Mouse (Mus musculus) CH12F3 (cell line): ENCODE results near the gene Adra1d.

ENCODE experiments used
- in situ Hi-C: fragments of 300-500 bp; cut with MboI; formaldehyde crosslinking; loops from 2 replicates; pipeline ENCODE4 v1.14.3; 2020; ENCODE audit warnings: low sequenced_read_pairs

Adra1d gene

DNA sequence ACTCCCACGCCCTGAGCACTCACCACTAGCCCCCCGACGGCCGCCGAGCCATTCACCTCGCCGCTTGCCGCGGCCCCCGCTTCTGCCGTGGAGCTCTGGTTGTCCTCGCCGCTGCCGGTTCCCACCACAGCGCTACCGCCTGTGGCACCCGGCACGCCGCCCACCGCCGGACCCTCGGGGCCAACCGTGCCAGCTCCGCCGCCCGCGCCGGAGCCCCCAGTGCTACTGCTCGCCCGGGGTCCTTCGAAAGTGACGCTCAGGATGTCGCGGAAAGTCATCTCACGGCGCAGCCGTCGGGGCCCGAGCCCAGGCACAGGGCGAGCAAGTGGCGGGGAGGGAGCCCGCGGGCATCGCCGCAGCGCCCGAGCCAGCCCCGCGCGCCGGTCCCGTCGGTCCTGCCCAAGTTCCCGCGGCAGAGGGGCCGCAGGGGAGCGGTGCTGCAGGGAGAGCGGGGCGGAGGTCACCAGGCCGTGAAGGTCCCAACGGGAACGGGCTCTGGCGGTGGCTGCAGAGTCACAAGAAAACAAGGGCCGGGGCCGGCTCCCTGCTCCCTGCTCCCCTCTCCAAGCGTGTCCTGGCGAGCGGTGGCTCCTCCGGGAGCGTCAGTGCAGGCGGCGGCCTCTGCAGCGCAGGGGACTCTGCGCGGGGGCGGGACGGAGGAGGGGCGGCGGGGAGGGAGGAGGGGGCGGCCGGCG is at the start of gene Adra1d:
Gene Adra1d (minus strand): TSS at position 393 of the 695 bp plus-strand sequence.
- in situ Hi-C loops: no loop called here

DNA sequence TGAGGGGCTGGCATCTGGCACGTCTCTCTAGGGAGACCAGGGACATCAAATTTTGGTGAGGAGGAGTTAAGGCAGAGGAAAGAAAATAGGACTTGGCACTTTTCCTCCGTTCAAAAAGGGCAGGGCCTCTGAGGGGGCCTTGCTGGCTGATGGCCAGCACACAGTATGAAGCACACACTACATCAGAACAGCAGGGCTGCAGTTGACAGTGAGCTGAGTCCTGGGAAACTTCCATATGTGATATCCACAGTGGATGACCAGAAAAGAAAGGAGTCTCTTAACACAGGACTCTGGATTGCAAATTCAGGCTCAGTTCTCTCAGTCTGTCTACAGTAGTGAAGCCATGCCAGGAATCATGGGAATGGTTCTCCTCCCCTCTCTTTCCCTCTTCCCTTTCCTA is 39.8 kb upstream of the Adra1d start:
- in situ Hi-C loops: no loop called here

DNA sequence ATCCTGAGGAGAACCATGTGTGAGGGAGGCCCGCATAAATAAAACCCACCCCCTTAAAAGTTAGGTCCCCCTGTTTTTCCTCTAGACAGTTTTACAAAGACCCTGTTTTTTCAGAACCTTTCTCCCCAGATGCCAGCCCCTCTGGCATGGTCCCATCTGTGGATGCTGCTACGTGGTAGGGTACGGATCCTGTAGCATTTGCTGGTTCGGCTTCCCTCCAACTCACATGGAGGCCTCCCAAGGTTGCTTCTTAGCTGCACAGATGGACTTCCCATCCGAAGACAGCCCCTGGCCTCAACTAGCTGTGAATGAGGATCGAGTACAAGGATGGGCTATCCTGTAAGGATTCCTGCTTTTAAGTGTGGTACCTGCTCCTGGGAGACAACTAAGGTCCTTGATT is 32.8 kb upstream of the Adra1d start:
- in situ Hi-C loops: no loop called here

DNA sequence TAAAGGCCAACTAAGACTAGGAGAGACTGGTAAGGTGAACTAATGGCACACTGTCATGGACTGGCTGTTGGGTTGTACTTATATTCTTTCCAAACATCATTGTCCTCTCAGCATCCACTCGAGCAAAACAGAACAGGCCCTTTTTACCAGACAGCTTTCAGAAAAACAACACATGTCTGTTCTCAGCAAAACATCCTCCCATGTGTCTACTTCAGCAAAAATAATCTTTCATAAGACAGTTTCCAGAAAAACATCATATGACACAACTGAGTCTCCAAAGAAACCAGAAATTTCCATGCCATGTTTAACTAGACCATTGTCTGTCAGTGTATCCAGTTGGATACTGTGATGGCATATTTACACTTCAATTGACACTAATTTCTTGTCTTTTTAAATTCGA is 25.4 kb upstream of the Adra1d start:
- in situ Hi-C loops: no loop called here

DNA sequence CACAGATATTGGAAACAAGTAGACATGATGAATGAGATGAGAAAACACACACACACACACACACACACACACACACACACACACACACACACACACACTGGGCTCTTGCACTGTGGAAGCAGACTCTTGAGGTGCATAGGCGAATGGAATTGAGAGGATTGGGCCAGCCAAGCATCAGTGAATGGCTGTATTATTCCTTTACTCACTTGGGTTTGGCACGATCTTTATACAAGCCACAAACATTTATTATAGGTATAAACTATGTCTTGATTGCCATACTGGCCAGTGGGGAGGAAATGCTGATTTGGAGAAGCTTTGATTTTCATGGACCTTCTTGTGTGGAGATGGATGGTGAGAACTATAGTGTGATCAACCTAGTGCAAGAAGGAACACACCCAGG is 19.4 kb upstream of the Adra1d start:
- in situ Hi-C loops: no loop called here

DNA sequence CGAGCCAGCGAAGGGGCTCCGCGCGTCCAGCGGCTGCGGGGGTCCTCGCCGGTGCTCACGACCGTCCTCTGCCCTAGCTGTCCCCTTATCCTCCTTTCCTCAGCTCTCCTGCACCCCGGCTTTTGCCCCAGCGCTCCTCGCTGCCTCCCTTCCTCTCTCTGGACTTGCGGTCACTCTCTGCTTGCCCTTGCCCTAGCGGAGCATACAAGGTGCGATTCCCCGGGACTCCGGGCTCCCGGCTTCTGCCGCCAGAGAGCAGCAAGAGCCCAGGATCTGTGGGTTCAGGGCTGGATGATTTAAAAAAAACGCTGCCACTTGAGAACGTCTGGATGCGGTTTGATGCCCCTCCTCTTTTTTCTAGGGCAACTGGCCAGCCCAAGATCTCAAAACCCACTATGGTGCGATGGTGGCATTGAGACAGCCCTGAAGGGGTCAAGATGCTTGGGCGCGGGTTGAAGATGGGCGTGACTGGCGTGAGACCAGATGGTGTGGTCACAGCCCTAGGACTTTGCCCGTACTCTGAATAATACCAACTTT is 571 bp upstream of the Adra1d start:
- in situ Hi-C loops: no loop called here

DNA sequence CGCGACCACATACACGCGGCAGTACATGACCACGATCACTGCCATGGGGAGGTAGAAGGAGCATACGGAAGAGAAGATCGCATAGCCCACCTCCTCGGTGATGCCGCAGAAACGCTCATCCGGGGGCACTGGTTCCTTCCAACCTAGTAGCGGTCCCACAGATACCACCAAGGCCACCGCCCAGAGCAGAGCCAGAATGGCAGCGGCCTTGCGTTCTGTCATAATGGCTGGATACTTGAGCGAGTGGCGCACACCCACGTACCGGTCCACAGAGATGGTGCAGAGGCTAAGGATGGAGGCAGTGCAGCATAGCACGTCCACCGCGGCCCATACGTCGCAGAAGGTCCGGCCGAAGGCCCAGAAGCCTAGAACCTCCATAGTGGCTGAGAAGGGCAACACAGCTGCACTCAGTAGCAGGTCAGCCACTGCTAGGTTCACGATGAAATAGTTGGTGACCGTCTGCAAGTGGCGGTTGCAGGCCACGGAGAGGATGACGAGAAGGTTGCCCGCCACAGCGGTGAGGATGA is 676 bp downstream of the Adra1d start:
- in situ Hi-C loops: no loop called here

DNA sequence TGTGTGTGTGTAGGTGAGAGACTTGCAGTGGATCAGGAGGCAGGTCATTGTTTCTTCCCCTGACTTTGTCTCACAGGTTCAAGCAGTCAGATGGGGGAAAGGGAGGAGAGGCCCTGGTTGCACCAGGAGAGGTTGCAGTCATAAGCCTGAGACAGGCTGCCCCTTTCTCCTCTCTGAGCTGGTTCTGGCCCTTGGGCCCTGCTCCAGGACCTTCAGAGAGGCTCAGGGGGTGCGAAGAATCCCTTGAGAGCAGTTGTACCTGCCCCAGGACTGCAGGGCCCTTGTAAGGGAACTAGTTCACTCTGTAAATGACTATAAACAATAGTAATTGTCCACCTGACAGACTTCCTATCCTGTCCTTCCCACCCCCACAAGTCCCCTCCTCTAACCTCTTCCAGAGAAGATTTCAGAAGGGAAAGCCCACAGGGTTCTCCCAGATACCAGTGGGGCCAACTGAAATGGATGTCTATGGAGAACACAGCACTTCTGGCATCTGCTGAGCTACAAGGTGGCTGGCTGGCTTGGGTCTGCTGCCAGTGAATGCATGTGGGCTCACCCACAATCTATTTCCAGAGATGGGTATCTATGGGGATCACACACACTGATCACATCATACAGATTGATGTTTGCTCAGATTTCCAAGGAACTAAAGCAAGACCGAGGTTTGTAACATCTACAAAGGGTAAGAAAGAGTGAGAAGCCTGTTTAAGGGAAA is 1.7 kb downstream of the Adra1d start:
- in situ Hi-C loops: no loop called here

DNA sequence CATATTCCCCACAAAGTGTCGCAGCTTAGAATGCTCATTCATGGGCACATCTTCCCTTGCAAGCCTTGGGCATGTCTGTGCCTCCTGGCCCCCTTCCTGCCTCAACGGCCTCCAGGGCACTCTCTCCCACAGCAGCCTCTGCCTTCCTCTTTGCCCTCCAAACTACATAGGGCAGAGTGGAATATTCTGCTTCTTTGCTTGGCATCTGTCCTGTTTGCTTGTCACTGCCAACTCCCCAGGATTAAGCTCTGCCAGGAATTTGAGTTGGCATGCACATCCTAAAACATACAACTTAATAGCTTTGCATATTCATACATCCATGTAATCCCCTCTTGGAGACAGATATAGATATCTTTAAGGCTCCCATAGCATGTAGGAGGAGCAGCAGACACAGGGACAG is 4.2 kb downstream of the Adra1d start:
- in situ Hi-C loops: no loop called here

DNA sequence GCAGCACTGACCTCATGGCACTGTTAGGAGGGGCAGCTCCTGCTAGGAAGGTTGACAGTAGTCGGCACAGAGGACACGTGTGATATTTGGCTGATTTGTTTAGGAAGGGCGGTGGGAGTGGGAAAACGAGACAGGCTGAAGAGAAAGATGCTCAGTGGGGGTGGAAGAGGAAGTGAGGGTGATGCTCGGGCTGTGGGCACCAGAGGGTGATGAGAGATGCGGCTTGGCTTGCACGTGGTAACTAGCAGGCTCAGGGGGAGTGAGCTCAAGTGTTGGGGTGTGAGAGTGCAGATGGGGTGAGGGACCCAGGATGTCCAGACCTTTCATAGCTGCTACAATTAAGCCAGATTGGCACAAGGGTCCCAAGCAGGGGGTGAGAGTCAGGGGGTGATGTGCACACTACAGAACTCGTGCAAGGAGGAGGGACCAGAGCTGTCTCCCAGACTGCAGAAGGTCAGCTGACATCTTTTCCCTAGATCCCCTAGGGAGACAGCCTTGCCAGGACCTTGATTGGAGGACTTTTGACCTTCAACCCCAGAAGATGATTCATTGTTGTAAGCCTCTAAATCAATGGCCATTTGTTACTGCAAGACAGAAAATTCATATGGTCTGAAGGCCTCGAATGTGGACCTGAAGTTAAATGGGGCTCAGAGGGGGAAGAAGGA is 9.2 kb downstream of the Adra1d start:
- in situ Hi-C loops: no loop called here

DNA sequence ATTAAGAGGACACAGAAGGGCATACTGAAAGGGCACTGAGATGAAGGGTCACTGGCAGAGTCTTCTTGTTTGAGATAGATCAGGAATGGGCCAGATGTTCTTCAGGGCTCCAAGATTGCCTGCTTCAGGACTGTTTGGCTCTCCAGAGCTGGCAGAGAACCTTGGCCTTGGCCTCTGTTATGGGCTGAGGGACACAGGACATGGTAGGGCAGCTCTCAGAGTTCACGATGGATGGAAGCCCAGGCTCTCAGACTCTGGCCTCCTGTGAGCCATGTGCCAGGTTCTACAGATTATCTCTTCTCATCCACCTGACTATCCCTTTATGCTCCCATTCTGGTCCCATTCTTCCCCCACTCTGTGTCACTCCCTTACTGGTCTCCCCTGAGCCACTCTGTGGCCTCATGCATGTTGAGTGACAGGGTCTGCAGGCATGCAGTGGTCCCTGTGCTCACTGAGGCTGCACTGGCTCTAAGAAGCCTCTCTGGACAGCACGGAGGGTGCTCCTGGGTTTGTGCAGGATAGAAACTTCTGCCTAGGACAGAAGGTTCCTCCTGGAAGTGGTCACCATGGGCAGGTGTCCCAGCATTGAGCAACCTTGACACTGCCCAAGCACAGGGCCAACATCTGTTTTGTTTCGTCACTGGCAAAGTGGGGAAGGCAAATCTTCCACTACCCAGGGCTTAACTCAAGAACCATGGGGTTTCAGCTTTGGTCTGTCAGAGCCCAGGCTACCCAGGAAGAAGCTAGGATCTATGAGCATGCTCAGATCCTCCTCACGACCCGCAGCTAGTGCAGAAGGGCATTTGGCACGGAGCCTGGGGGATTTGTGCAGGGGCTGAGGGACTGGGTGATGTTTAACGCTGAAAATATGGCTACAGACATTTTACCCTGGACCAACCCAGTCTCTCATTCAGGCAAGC is 10.1 kb downstream of the Adra1d start:
- in situ Hi-C loops: no loop called here

DNA sequence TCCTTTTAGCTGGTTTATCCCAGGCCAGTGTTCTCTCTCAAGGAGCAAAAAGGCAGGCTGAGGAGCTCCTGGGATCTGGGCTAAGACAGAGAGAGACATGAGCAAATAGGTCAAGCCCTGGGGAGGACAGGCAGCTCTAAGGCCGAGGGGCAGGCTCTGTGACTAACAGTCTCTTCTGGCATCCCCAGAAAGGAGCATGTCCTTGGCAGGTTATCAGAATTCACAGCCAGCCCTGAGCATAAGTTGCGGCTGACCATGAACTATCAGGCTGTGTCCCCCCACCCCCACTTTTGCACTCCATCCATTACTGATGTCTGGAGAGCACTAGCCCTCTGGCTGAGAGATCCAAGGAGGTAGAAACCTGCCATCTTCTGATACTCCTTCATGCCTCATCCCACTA is 11.2 kb downstream of the Adra1d start:
- in situ Hi-C loops: no loop called here

DNA sequence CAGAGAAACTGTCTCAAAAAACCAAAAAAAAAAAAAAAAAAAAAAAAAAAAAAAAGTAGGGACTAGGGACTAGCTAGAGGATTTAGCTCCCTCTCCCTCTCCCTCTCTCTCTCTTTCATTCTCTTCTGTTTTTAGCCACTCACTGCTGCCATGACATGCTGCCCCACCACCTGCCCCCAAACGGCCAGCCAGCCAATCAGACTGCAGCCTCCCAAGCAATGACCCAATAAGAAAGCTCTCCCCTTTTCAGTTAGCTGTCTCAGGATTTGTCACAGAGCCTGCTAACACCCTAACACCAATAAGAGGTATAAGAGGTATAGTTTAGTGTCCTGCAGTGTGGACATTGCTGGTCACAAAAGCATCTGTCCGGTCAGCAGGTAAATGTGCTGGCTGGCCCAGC is 11.6 kb downstream of the Adra1d start:
- in situ Hi-C loops: no loop called here

DNA sequence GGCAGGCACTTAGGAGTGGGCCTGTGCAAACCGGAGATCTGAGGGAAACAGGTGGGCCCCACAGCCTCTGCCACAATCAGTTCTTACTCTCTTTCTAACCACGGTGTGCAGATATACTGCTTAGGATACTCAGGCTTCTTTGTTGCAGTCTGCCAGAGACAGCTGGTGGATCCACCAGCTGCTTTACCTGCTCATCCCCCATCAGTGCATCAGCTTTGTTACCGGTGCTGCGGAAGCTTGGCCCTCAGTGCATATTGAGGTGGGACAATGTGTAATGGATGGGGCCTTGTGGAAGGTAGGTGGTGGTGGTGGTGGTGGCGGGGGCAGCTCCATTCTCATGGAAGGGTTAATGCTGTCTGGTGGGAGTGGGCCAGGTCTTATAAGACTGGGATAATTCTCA is 13.0 kb downstream of the Adra1d start:
- in situ Hi-C loops: loop anchor here (10.0 kb wide), 1 partner anchor 266 kb away; no protein-coding TSS in a partner anchor

DNA sequence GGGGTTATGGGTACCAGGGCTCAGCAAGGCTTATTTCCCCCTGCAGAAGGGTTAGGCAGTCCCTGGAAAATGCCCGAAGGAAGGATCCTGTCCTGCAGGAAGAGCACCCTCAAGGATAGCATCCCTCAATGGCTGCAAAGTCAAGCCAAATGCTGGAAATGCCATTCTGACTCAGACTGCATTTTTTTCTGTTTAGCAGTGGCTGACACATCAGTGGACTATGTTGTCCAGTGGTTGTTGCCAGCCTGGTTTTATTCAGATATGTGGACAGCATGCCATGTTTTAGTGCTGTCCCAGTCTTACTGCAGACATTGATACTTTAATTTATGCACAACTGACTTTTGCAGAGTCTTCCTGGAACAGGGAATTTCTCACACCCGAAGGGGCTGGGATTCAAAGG is 13.8 kb downstream of the Adra1d start:
- in situ Hi-C loops: loop anchor here (10.0 kb wide), 1 partner anchor 266 kb away; no protein-coding TSS in a partner anchor

DNA sequence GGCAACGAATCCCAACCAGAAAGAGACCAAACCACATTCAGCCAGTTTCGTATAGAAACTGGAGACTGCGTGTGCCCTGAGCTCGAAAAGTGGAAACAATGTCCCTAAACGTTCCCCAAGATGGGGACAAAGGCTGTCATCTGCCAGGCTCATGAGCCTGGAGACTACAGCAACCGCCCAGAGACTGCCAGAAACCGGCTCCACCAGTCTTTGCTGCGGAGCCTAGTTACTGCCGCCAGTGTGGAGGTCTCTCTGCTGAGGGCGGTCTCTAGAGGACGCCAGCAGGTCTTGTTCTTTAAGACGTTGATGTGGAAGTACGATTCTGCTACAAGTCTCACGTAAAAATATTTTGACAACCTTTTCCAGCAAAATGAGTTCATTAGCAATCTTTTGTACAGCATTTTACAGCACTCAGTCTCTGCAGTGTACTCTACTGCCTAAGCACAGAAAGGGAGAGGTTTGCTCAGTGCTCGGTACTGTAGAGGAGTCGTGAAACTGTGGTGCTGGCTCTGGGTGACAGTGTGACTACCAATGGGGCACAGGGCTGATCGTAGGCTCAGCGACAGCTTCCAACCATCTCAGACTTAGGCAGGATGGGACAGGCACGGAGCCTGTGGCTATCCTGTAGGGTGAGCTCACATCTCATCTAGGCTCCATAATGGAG is 15.2 kb downstream of the Adra1d start:
- in situ Hi-C loops: loop anchor here (10.0 kb wide), 1 partner anchor 268 kb away; no protein-coding TSS in a partner anchor

DNA sequence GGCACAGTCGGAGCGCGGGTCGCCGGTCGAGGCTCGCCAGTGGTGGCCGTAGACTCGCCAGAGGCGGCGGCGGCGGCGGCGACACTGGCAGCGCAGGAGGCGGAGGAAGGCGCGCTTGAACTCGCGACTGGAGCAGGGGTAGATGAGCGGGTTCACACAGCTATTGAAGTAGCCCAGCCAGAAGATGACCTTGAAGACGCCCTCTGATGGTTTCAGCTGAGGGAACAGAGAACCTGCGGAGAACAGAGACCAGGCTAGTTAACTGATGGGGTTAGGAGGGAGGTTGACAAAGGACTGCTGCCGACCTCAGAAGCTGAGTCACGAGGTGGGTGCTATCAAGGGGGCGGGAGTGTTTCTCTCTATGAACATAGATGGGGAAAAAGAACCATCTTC is 15.8 kb downstream of the Adra1d start:
- in situ Hi-C loops: loop anchor here (10.0 kb wide), 1 partner anchor 268 kb away; no protein-coding TSS in a partner anchor

DNA sequence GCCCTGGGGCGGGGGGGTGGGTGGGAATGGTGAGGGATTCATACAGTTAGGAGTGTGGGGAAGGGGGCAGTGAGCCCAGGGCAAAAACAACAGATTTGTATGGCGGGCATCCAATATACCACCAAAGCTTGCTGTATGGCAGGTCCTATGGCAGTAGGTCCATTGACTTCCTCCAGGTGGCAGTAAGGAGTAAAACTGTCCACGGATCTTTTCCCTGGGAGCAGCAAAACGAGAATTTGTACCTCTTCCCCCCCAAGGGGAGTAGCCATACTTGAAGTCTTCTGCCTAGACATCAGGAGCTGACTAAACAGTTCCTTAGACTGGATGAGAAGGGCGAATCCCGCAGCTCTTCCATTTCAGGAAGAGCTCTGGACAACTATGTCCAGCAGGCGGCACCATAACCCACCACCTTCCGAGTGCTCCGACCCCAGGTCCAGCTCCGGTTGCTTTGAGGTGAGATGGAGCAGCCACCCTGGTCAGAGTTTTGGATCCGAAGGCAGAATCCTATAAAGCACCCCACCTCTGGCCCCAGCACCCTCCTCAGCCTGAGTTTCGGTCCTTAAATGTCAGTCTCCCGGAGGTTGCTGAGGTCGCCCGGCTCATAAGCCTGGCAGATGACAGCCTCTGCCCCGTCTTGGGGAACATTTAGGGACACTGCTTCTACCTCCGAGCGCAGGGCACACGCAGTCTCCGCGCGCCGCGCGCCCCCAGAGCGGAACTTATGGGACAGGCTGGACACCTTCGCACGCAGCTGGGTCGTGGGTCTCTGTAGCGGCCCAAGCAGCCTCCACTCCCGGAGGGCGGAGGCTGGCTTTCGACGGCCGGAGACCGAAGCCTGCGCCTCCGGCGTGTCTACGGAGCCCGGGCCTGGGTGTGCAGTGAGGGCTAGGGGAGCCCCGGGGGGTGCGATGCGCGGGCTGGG is 16.4 kb downstream of the Adra1d start:
- in situ Hi-C loops: loop anchor here (10.0 kb wide), 1 partner anchor 269 kb away; no protein-coding TSS in a partner anchor

DNA sequence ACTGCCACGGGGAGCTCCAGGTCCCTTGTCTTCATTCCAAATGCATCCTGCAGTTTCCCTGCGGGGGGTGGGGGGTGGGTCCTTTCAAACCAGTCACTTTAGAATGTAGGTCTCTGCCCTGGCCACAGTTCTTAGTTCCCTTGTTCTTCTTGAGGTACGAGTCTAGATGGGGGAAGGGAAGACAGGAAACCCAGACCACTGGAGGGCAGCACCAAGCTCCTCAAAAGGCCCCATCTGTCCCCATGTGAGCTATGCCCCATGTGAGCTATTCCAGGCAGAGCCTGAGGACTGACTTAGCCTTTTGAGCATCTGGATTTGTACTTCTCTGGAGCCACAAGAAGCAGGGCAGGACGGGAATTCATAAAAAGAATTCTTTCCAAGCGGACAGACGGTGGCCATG is 19.6 kb downstream of the Adra1d start:
- in situ Hi-C loops: loop anchor here (10.0 kb wide), 1 partner anchor 272 kb away; no protein-coding TSS in a partner anchor
